15 mouse cellular contexts compared by ENCODE assay signal in the genomic region with DNA sequence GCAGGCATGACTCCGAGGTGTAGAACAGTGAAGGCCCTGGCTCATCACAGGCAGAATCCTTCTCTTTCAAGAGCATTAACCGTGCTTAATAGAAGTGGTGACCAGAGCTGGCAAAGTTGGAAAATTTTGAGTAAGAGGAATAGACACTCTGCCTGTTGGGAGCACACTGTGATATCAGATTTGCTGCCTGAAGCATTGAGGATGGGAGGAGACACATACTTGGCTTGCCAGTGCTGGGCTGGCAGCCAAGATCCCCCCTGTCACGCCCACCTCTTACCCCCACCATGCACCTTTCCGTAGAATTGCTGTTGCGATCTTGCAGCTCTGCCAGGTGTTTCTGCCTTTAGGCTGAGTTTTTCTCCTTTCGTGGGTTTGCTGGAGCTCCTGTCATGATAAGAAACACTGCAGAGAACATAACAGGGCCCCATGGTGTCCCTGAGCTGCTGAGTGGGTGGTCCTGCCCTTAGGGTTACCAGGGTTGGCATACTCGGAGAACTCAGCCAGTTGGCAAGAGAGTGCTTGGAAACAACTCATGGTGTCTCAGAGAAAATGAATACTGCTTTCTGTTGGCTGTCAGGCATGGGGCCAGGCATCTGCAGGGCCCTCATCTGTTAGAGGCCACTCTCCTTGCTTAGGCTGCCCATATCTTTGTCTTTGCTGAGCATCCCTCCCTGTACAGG.
DNase-seq lines count a peak whose midpoint lies in the region; ATAC-seq lines count a peak whose summit lies in the region.
"Had no signal": no experiment of that assay in that cellular context is flagged by ENCODE, and none has a peak within 500 bp of the region (broad histone marks: within the 10 kb centered on the region; RNA-seq: fewer than 3 reads in every experiment).

No protein-coding gene starts in this region.

- DNase-seq in embryonic facial prominence, embryonic 10.5 days (ENCODE audit: low spot score): no peak
- peak; percentile 28 for DNase-seq in midbrain, embryonic 14.5 days
- peak; percentile 79 to 93 for DNase-seq in cerebellum, postnatal 10 days
- DNase-seq in lung, postnatal 14 days: peak; percentile 55
- DNase-seq: embryo, embryonic 11 days; heart, adult 2 months; liver, postnatal 0 days had no signal

- H3K4me1 ChIP-seq in embryonic facial prominence, embryonic 13.5 days: peaks cover 23% of the 10 kb centered on the region
- no peaks in the 10 kb centered on the region for H3K4me1 ChIP-seq in embryonic facial prominence, embryonic 10.5 days
- peaks cover 5% of the 10 kb centered on the region; the same call in 1 of the 2 replicates for H3K4me1 ChIP-seq in midbrain, embryonic 14.5 days (ENCODE audit: control insufficient read depth, insufficient read depth, low read length)
- H3K4me1 ChIP-seq in midbrain, embryonic 13.5 days (replicated peaks): 0 out of 2 replicates have a peak, but pooled peaks cover 7% of the 10 kb centered on the region
- H3K4me1 ChIP-seq in kidney, embryonic 15.5 days: peaks cover 26% of the 10 kb centered on the region
- H3K4me1 ChIP-seq in heart, embryonic 12.5 days (replicated peaks): no peaks in the 10 kb centered on the region
- H3K4me1 ChIP-seq: stomach, embryonic 15.5 days had no signal

- no peak overlapping the region for H3K4me3 ChIP-seq in embryonic facial prominence, embryonic 13.5 days
- no peak overlapping the region for H3K4me3 ChIP-seq in embryonic facial prominence, embryonic 10.5 days
- H3K4me3 ChIP-seq in midbrain, embryonic 14.5 days (replicated peaks; ENCODE audit: low read depth, low read length): no peak overlapping the region
- no peak overlapping the region for H3K4me3 ChIP-seq in midbrain, embryonic 13.5 days (replicated peaks)
- no peak overlapping the region for H3K4me3 ChIP-seq in kidney, embryonic 15.5 days (replicated peaks)
- no peak overlapping the region for H3K4me3 ChIP-seq in heart, embryonic 12.5 days
- H3K4me3 ChIP-seq: heart, adult 2 months; stomach, embryonic 15.5 days had no signal

- no peaks in the 10 kb centered on the region for H3K36me3 ChIP-seq in embryonic facial prominence, embryonic 13.5 days
- no peaks in the 10 kb centered on the region for H3K36me3 ChIP-seq in embryonic facial prominence, embryonic 10.5 days (replicated peaks)
- H3K36me3 ChIP-seq in midbrain, embryonic 14.5 days (ENCODE audit: control insufficient read depth, insufficient read depth, low read length): no peaks in the 10 kb centered on the region
- no peaks in the 10 kb centered on the region for H3K36me3 ChIP-seq in midbrain, embryonic 13.5 days
- H3K36me3 ChIP-seq in kidney, embryonic 15.5 days: no peaks in the 10 kb centered on the region
- no peaks in the 10 kb centered on the region for H3K36me3 ChIP-seq in heart, embryonic 12.5 days
- H3K36me3 ChIP-seq: G1E; stomach, embryonic 15.5 days had no signal

- no peaks in the 10 kb centered on the region for H3K27me3 ChIP-seq in embryonic facial prominence, embryonic 13.5 days
- no peaks in the 10 kb centered on the region for H3K27me3 ChIP-seq in embryonic facial prominence, embryonic 10.5 days (replicated peaks; ENCODE audit: low read depth, poor library complexity, severe bottlenecking)
- H3K27me3 ChIP-seq in midbrain, embryonic 14.5 days (ENCODE audit: control insufficient read depth, insufficient read depth, low read length): no peaks in the 10 kb centered on the region
- H3K27me3 ChIP-seq in midbrain, embryonic 13.5 days: no peaks in the 10 kb centered on the region
- H3K27me3 ChIP-seq in kidney, embryonic 15.5 days: no peaks in the 10 kb centered on the region
- no peaks in the 10 kb centered on the region for H3K27me3 ChIP-seq in heart, embryonic 12.5 days (replicated peaks)
- H3K27me3 ChIP-seq: stomach, embryonic 15.5 days had no signal

- H3K9me3 ChIP-seq in embryonic facial prominence, embryonic 13.5 days: no peaks in the 10 kb centered on the region
- no peaks in the 10 kb centered on the region for H3K9me3 ChIP-seq in embryonic facial prominence, embryonic 10.5 days
- no peaks in the 10 kb centered on the region for H3K9me3 ChIP-seq in midbrain, embryonic 14.5 days (ENCODE audit: control insufficient read depth, low read length)
- H3K9me3 ChIP-seq in midbrain, embryonic 13.5 days: no peaks in the 10 kb centered on the region
- no peaks in the 10 kb centered on the region for H3K9me3 ChIP-seq in kidney, embryonic 15.5 days (replicated peaks)
- H3K9me3 ChIP-seq in heart, embryonic 12.5 days (replicated peaks): no peaks in the 10 kb centered on the region
- H3K9me3 ChIP-seq: stomach, embryonic 15.5 days had no signal

- no peak for ATAC-seq in embryonic facial prominence, embryonic 13.5 days (ENCODE audit: insufficient number of reproducible peaks, insufficient read depth, low FRiP score, low TSS enrichment, low read depth)
- ATAC-seq in midbrain, embryonic 14.5 days (ENCODE audit: low FRiP score, low TSS enrichment): no peak
- no peak for ATAC-seq in midbrain, embryonic 13.5 days
- no peak for ATAC-seq in kidney, embryonic 15.5 days (replicated peaks; ENCODE audit: low FRiP score)
- ATAC-seq in heart, embryonic 12.5 days (ENCODE audit: insufficient number of reproducible peaks, low FRiP score): no peak
- ATAC-seq: activated CD4-positive, CD25-positive, alpha-beta regulatory T cell, adult 4 months; inflammation-experienced regulatory T-cells, adult 6 months; liver, postnatal 0 days had no signal

- no peak overlapping the region for H3K4me2 ChIP-seq in embryonic facial prominence, embryonic 13.5 days
- no peak overlapping the region for H3K4me2 ChIP-seq in midbrain, embryonic 14.5 days (ENCODE audit: low read length)
- H3K4me2 ChIP-seq in midbrain, embryonic 13.5 days (replicated peaks): no peak overlapping the region
- H3K4me2 ChIP-seq in kidney, embryonic 15.5 days: no peak overlapping the region
- H3K4me2 ChIP-seq in heart, embryonic 12.5 days: no peak overlapping the region
- H3K4me2 ChIP-seq: stomach, embryonic 15.5 days had no signal

- H3K9ac ChIP-seq in embryonic facial prominence, embryonic 13.5 days: no peak overlapping the region
- no peak overlapping the region for H3K9ac ChIP-seq in midbrain, embryonic 14.5 days (replicated peaks; ENCODE audit: low read length)
- no peak overlapping the region for H3K9ac ChIP-seq in midbrain, embryonic 13.5 days (replicated peaks)
- H3K9ac ChIP-seq in kidney, embryonic 15.5 days: no peak overlapping the region
- no peak overlapping the region for H3K9ac ChIP-seq in heart, embryonic 12.5 days
- H3K9ac ChIP-seq: liver, postnatal 0 days; stomach, embryonic 15.5 days had no signal

- peak overlapping the region; percentile 33; the same call in 1 of the 2 replicates for H3K27ac ChIP-seq in embryonic facial prominence, embryonic 13.5 days
- no peak overlapping the region for H3K27ac ChIP-seq in embryonic facial prominence, embryonic 10.5 days (replicated peaks)
- H3K27ac ChIP-seq in midbrain, embryonic 14.5 days (replicated peaks; ENCODE audit: low read depth, low read length): no peak overlapping the region
- H3K27ac ChIP-seq in midbrain, embryonic 13.5 days: no peak overlapping the region
- H3K27ac ChIP-seq in kidney, embryonic 15.5 days: no peak overlapping the region
- no peak overlapping the region for H3K27ac ChIP-seq in heart, embryonic 12.5 days (ENCODE audit: poor library complexity, severe bottlenecking)
- H3K27ac ChIP-seq: heart, adult 2 months; stomach, embryonic 15.5 days had no signal

- WGBS in embryonic facial prominence, embryonic 13.5 days: 40% methylated on average over 7 of the region's 7 CpGs
- WGBS in embryonic facial prominence, embryonic 10.5 days: 82% methylated on average over 7 of the region's 7 CpGs
- 75% methylated on average over 7 of the region's 7 CpGs for WGBS in midbrain, embryonic 14.5 days
- 77% methylated on average over 7 of the region's 7 CpGs for WGBS in midbrain, embryonic 13.5 days
- 66% methylated on average over 7 of the region's 7 CpGs for WGBS in kidney, embryonic 15.5 days
- WGBS in heart, embryonic 12.5 days: 59% methylated on average over 7 of the region's 7 CpGs
